Mouse (Mus musculus) bone marrow macrophage, adult 2 months (primary cell): ENCODE data around the gene Itga7.

Source experiments
- CTCF ChIP-seq: IDR thresholded peaks from 2 replicates; pipeline ENCODE4 v1.5.1; 2012; ENCODE audit warnings: low read depth, mild to moderate bottlenecking, low read length, moderate library complexity
- POLR2A ChIP-seq: IDR thresholded peaks from 2 replicates; pipeline ENCODE4 v1.6.1; 2012; ENCODE audit warnings: mild to moderate bottlenecking, low read depth, low read length, borderline replicate concordance

GRCm38 (mm10) chr10:128972841-128973240 is 39.2 kb downstream of the Itga7 start:
- TF ChIP-seq POLR2A: no peak
- no peak for TF ChIP-seq CTCF
